Mouse (Mus musculus): ENCODE results near the gene Car3. TPM values are rescaled to one million over a fixed set of nuclear protein-coding genes. Genes with fewer than 3 reads are reported as not detected.
"Not testable (repeated sequence)": the region's sequence is repeated elsewhere in the genome, so short reads cannot be mapped to it uniquely, and the experiment has no call there.

The Car3 gene
- 1,000 to 10,000 TPM; 1,448 to 1,773 TPM for total RNA-seq (2021)
- long read RNA-seq, experiment 1, transcript Car3-201 (7 exons, 1,679 nt) = major isoform, 1,183 of 1,216 reads
- long read RNA-seq, experiment 1, partial matches to known transcripts = 17 of 1,216 reads
- long read RNA-seq, experiment 1, other reads (novel, unspliced or antisense) = 15 of 1,216 reads
- long read RNA-seq, experiment 2, transcript Car3-202 (2 exons, 1,395 nt) = minor isoform, 8 of 4,729 reads
- long read RNA-seq, experiment 2, transcript Car3-201 (7 exons, 1,679 nt) = major isoform, 4,557 of 4,729 reads
- long read RNA-seq, experiment 2, partial matches to known transcripts = 94 of 4,729 reads
- long read RNA-seq, experiment 2, other reads (novel, unspliced or antisense) = 68 of 4,729 reads

DNA sequence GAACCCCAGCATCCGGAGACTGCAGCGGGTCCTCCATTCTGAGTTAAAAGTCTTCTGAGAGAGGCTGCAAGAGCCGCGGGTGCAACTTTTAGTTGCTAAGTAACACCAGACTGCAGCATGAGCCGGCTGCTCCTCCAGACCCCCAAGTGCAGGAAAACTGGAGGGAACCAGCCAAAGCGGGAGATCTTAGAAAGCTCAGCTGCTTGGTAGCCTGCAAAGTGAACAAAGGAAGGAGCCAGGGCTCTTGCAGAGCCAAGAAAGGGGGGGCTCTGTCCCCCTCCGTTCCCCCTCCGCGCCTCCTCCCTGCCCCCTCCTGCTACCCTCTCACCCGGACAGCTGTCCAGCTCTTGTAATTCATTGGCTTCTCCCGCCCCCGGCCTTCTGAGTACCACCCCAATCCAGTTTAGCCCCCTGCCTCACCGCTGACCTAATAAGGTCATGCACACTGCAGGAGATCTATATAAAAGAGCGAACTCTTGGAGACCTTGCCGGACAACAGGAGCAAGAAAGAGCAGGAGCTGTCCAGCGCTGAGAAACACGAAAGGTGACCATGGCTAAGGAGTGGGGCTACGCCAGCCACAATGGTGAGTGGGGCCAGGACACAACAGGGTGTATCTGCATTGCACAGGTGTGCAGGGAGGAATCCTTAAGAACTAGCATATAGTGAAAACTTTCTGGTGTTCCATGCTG lies at the start of gene Car3:
Car3 (plus strand) TSS at position 491 of the 690 bp plus-strand sequence.
- no peak for DNase-seq (ENCODE audit: low spot score)

DNA sequence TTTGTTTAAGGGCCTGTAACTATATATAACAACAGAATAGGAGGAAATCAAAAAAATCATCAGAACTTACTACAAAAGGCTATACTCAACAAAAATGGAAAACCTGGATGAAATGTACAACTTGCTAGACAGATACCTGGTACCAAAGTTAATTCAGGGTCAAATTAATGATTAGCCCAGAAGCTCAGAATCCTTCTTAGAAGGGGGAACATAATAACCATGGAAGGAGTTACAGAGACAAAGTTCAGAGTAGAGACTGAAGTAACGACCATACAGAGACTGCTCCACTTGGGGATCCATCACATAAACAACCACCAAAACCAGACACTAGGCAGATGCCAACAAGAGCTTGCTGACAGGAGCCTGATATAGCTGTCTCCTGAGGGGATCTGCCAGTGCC lies 47.9 kb upstream of the Car3 start:
- not testable (repeated sequence) for DNase-seq (ENCODE audit: low spot score)

DNA sequence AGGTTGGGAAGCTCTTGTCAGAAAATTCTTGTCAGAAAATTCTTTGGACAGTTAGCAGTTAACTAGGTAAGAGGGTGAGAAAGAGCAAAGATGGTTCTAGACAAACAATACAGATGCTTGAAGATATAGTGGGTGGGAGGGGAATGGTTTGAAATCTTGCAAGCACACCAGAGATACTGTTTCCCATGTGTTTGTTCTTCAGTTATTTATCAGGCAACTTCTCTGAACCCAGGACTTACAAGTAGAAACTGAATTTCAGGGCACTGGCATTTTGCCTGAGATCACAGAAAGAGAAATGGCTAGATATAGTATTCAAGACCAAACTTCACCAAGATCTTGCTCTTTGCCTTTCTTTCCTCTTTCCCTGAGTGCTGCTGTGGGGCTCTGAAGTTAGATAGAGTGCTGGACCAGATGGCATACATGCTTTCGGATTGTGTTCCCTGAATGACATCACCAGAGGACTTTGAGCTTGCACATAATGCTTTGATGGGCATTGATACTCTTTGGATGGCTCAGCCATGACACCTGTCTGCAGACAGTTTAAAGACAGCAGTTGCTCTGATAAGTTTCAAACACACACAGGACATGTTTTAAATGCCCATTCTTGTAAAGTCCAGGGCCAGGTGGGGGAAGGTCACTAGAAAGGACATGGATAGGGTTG lies 43.3 kb upstream of the Car3 start:
- DNase-seq (ENCODE audit: low spot score) = no peak

DNA sequence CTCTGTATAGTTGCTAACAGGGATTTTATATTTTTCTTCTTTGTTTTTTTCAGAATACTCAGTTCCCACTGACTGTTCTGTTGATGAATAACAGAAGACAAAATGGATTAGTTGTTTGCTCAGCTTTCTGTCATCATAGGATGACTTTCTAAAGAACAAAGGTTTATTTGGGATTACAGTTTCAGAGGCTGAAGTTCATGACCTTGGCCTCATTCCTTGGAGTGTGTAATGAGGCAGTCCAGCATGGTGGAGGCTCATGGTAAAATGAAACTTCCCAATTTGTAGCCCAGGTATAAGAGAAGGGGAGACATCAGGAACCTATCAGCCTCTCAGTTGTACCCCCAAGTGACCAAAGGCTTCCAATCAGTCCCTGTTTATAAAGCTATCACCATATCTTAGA lies 34.4 kb upstream of the Car3 start:
- DNase-seq (ENCODE audit: low spot score) = no peak

DNA sequence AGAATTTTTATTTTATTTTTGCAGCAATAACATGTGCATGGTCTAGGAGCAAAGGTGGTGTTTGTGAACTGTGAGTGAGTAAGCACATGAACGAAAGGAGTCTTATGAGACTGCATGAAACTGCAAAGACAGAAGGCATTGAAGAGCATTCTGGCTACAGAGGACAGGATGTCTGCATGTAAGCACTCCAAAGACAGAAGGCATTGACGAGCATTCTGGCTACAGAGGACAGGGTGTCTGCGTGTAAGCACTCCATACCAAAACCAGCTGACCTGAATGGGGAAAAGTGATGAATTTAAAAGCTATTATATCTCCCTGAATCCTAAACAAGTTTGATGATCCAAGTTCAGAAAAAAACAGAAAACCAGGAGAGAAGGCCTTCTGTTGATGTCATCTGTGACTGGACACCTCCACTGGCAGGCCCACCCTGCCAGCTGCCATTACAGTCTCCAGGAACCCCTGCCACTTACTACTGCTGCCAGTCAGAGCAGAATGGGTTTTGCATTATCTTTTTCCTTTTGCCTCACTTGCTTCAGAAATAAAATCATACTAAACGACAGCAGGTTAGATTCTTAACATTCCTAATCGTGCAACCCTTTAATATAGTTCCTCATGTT lies 32.0 kb upstream of the Car3 start:
- no peak for DNase-seq (ENCODE audit: low spot score)

DNA sequence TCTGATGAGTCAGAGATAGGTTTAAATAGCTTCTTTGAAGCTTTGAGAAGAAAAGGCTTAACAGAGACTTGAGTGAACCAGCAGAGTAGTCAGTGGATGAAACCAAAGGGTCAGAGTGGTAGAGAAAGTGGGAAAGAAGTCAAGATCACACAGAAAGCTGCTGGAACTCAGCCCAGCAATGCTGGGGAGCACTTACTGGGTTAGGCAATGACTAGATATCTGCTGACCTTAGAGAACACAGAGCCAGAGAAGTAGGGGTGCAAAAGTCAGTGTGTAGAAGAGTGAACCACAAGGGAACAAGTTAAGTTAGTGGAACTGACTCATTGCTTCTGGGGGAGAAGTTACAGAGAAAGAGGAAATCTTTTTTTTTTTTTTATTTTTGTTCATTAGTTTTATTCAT lies 30.5 kb upstream of the Car3 start:
- no peak for DNase-seq (ENCODE audit: low spot score)

DNA sequence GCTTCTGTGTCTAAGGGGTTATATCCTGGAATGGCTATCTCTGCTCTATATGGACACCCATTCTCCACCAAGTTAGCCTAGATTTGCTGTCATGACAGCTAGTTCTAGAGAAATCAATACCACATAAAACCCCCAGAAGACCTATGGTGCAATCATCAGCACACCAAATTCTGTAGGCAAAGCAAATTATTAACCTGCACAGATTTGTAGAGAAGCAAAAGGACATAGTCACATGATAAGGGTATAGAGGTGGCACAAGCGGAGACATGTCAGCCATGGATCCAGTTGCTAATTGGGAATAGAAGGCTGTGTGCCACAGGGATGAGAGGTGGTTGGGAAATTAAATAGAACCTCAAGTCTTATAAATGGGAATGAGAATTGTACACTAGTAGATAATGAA lies 24.4 kb upstream of the Car3 start:
- no peak for DNase-seq (ENCODE audit: low spot score)

DNA sequence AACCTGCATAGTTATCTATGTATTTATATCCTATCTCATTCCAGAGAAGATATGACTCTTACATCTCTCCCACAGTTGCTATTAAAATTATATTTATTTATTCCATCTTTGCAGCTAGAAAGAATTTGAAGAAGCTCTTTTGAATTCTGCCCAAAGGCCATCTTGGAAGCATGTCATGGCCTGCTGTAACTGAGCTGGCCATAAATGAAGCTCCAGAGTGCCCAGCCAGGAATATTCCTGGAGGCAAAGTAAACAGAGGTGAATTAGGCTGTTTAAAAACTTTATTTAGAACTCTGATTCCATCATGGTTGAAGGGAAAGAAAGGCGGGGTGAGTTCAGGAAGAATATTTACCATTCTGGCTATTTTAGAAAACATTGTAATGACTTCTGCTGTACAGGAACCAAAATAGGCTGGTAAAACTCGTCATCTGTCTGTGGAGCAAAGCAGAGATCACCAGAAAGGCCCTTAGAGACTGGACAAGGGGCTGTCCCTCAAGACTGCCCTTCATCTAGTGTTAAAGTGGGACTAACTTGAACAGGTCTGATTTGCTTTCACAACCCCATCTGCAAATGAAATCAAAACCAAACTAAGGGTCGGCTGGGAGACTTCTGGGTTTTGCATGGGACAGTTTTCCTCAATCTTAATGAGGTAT lies 23.7 kb upstream of the Car3 start:
- DNase-seq (ENCODE audit: low spot score) = peak; percentile 53

DNA sequence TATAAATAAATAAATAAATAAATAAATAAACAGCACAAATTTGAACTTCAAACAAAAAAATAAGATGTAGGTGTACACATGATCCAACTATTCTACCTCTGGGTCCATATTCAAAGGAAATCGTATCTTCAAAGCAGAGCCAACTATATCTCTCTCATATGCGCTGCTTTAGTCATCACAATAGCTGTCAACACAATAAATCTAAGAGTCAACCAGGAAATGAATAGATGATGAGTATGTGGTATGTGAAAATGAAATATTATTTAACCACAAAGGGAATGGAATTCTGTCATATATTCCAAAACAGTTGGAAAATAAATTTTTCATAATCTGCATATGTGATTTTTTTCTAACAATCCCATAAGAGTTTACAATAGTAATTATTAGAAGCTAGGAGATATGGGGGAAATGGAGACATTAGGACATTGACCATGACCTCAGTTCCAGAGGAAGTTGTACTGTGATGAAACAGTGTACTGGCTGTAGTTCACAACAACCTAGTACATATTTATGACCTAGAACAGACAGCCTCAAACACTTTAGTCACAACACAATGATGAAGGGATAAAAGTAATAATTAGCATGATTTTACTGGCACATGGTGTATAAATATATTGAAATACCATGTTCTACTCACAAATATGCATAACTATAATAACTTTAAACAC lies 14.6 kb upstream of the Car3 start:
- DNase-seq (ENCODE audit: low spot score) = no peak

DNA sequence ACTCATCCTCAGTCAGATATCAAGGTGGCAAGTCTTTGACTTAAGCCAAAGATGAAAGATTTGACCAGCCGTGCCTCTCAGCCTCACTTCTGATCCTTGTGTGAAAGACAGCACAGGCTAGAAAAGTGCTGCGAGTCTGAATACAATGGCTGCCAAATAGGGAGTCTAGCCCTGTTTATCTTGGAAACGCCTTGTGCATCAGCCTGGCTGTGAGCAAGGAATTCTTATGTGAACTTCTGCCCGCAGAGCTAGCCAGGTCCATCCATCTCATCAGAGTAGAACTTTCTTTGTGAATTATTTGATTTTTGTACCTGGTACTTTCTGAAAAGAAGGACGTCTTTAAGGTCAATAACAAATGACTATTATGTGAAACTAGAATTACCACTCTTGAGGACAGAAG lies 9.3 kb upstream of the Car3 start:
- no peak for DNase-seq (ENCODE audit: low spot score)

DNA sequence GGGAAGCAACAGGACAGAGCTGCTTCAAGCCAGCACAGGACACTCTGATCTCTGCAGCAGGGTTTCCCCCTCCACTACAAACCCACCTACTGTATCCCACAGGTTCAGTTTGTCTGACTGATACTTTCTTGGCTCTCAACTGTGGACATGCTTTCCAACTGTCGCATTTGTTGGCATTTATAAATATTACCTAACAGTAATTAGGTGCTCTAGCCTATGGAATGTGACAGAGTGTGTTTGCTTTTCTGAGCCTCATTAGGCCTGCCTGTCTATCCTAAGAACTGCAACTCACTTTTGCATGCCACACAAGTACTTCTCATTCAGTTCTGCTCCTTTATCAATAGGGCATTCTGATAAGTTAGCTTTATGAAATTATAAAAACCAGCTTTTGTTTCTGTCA lies 8.9 kb upstream of the Car3 start:
- DNase-seq (ENCODE audit: low spot score) = no peak

DNA sequence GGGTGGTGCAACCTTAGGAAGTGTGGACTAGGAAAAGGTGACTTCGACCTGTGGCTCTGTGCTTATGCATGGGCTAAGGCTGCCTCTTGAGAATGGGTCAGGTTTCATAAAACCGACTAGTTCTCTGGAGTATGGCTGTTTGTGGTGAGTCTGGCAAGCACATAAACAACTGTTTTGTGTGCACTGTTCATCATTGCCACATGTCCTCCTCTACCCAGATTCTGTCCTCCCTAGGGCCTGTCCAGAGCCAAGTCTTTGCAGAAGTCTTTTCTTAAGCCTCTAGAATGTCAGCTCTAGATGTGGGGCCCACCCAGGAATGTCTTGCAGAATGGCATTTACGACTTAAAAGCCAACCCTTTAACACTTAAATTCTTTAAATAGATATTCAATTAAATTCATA lies 5.4 kb upstream of the Car3 start:
- no peak for DNase-seq (ENCODE audit: low spot score)

DNA sequence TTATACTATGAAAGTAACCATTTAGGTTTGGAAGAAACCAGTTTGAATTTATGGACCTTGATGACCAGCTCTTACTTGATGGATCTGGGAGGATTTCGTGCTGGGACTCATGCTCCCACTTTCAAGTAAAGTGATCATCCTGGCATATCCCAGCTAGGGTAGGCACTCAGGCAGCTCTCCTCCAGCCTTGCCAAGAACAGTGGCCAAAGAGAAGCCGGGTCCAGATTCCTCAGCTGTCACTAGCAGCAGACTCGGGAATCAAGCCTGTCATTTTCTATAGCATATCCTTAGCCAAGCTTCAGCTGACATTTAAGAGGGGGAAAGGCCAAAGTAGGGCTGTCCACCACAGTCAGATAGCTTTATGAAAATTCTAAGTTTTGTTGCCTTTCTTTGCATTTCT lies 3.0 kb upstream of the Car3 start:
- peak; percentile 75 for DNase-seq (ENCODE audit: low spot score)

DNA sequence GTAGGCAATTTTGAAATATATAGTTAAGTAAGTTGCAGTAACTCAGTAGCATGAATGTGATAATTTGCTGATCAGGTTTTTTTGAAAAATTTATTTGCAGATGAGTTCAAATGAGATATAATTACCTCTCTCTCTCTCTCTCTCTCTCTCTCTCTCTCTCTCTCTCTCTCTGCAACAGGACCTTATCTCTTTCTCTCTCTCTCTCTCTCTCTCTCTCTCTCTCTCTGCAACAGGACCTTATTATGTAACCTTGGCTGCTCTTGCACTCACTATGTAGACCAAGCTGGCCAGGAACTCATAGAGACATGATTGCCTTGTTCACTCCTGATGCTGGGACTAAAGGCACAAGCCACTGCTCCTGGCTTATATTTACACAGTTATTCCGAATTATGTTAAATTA lies 2.1 kb upstream of the Car3 start:
- no peak for DNase-seq (ENCODE audit: low spot score)

DNA sequence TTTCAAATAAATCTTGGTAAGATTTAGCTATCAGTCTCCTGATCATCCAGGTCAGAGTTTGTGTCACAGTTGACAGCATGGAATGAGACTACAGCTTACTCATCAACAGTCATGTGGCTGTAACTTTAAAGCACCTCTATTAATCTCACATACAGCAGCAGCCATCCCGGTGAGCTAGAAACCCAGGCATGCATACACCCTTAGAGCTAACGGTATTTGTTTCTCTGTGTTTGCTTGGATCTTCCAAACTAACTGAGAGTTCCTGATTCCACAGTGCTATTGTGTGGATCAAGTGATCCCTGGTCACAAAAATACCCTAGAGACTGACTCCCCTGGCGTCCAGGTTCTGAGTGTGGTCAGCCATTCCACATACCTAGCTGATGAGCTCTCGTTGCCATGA lies 1.5 kb upstream of the Car3 start:
- no peak for DNase-seq (ENCODE audit: low spot score)

DNA sequence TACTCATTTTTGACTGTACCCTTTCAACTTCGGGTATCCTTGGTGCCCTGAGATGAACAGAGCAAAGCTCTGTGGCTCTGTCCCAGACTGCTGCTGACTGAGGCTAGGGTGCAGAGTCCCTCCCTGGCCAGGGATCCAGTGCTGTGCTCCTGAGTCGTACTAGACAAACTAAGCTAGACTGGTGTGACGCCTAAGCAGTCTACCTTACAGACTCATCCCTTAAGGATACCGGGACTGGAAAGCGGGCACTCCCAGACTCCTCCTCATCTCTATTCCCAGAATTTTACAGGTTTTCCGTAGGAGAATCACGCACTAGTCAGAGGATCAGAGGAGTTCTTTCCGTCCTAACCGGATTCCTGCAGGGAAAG lies 674 bp upstream of the Car3 start:
- DNase-seq (ENCODE audit: low spot score) = no peak

DNA sequence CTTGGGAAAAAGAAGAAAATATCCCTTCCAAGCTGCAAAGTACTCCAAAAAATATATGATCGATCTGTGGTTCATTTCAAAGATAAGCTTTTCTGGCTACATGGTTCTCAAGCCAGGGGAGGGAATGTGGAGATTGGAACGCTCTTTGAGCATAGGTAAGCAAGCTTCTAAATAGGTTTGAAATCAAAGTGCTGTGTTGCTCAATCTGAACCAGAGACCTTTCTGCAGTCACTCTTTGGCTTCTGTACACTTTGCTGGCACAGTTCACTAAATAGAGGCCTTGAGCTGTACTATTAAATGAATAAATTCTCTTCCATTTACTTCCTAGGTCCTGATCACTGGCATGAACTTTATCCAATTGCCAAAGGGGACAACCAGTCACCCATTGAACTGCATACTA lies 610 bp downstream of the Car3 start:
- DNase-seq (ENCODE audit: low spot score) = no peak

DNA sequence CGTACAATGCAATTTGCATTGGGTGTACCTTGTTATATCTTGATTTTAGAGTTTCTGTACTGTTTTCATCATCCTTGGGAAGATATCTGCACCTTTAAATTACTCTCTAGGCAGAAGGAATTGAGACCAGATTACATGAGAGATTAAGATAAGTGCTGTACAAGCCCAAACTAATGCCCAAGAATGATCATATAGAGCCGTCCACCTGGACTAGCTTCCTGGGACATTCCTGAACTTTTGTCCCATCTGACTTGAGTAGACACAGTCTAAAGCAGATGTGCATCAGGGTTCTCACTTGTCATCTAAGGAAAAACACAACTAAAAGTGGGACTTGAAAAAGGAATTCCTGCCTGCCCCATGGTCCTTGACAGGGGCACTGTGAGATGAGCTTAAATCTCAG lies 2.6 kb downstream of the Car3 start:
- no peak for DNase-seq (ENCODE audit: low spot score)

DNA sequence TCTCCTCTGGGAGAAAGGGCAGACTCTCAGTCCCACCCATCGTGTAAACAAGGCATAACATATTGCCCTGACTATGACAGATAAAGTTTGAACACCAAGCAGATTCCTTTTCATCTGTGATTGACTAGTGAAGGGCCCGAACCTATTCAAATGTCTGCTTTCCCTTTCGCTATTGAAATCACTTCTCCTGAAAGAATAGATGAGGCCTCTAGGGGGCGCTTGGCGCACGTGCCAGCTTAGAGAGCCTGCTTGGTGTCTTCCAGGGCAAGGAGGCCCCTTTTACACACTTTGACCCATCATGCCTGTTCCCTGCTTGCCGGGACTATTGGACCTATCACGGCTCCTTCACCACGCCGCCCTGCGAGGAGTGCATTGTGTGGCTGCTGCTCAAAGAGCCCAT lies 6.5 kb downstream of the Car3 start:
- peak; percentile 59 for DNase-seq (ENCODE audit: low spot score)

DNA sequence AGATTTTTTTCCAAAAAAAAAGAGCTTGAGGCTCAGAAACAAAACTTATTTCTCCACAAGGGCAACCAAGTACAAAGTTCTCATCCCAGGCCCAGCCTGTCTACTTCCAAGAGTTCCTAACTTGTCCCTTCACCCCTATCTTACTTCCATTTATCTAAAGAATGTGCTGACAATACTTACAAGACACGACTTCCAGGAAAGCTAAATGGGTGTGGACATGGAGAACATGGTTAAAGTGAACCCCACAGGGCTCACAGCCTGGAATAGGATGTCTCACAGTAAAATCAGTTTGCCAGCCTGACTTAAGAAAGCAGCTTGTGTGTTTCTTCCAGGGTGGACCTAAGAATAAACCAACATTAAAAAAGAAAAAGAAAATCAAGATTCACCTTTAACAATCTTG lies 7.2 kb downstream of the Car3 start:
- DNase-seq (ENCODE audit: low spot score) = no peak

DNA sequence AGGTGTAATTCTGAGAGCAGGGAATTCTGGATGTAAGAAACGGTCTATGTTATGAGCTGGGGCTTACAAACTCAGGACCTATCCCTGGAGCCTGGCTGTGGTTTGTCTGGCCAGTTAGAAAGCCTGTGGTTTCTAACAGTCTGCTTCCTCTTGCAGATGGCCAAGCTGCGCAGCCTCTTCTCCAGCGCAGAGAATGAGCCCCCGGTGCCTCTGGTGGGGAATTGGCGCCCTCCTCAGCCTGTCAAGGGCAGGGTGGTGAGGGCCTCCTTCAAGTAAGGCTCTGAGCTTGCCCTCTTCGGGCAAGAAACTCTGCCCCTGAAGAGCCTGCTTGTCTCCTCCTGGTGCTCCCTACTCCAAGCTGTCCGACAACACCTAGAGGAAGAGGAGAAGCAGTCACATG lies 8.1 kb downstream of the Car3 start:
- peak; percentile 32 for DNase-seq (ENCODE audit: low spot score)

All from gastrocnemius, adult 18-20 months (tissue).